Mouse (Mus musculus) CH12.LX (cell line): ENCODE results near the gene Tnfaip8l2. TPM values are rescaled to one million over a fixed set of nuclear protein-coding genes. Genes with fewer than 3 reads are reported as not detected.

Experiments used
- DNase-seq: peaks from one replicate; pipeline ENCODE4 v3.0.0-alpha.2; 2013; ENCODE audit errors: extremely low read depth
- H3K27ac ChIP-seq: 2 replicates; pipeline ENCODE4 v1.5.1; 2012; ENCODE audit warnings: low read depth, mild to moderate bottlenecking, control low read depth, moderate library complexity; ENCODE audit not compliant: insufficient read depth
- H3K27me3 ChIP-seq: replicated peaks from 2 replicates; pipeline ENCODE3; 2012; ENCODE audit warnings: inconsistent platforms
- H3K36me3 ChIP-seq, 2 experiments: replicated peaks in 1 of 2; 2 replicates each; pipeline versions ENCODE3 to v1.6.1; 2012; ENCODE audit warnings: inconsistent platforms in 1 of 2, low read length in 1 of 2, mild to moderate bottlenecking in 1 of 2, mixed read lengths in 1 of 2, moderate library complexity in 1 of 2; ENCODE audit not compliant: control insufficient read depth in 1 of 2, insufficient read depth in 1 of 2
- H3K4me1 ChIP-seq, 2 experiments: 2 replicates each; pipeline ENCODE4 v1.6.1; 2012; ENCODE audit warnings: inconsistent platforms in 1 of 2, moderate library complexity in 1 of 2; ENCODE audit not compliant: insufficient read depth in 2 of 2, control insufficient read depth in 1 of 2
- H3K4me2 ChIP-seq: 2 replicates; pipeline ENCODE4 v1.6.1; 2012; ENCODE audit warnings: low read depth, mild to moderate bottlenecking, control low read depth; ENCODE audit not compliant: poor library complexity, insufficient read depth, severe bottlenecking
- H3K4me3 ChIP-seq, 3 experiments: fragments of 150-350 bp in 1 of 3; sonication (generic) in 1 of 3; replicated peaks in 1 of 3; 2 replicates each; pipeline versions ENCODE3 to v1.5.1; 2011 to 2012; ENCODE audit warnings: low read depth in 2 of 3, low read length in 2 of 3, mild to moderate bottlenecking in 2 of 3, moderate library complexity in 2 of 3, control low read depth in 1 of 3, improper control_type of control experiment in 1 of 3, inconsistent platforms in 1 of 3, mixed read lengths in 1 of 3; ENCODE audit not compliant: poor library complexity in 1 of 3
- H3K79me2 ChIP-seq: replicated peaks from 2 replicates; pipeline ENCODE4 v1.6.1; 2012; ENCODE audit warnings: mild to moderate bottlenecking, moderate library complexity; ENCODE audit not compliant: control insufficient read depth, poor library complexity, insufficient read depth, severe bottlenecking; ENCODE audit errors: extremely low read depth
- H3K9ac ChIP-seq: 2 replicates; pipeline ENCODE4 v1.6.1; 2012; ENCODE audit warnings: low read depth, mild to moderate bottlenecking, control low read depth, moderate library complexity; ENCODE audit not compliant: insufficient read depth
- H3K9me3 ChIP-seq: replicated peaks from 2 replicates; pipeline ENCODE3; 2012; ENCODE audit warnings: low read length, inconsistent platforms, mixed read lengths
- CHD1 ChIP-seq: IDR thresholded peaks from 2 replicates; pipeline ENCODE4 v1.6.1; 2012; ENCODE audit warnings: low read depth, low read length, improper control_type of control experiment, inconsistent platforms
- CHD2 ChIP-seq: IDR thresholded peaks from 2 replicates; pipeline ENCODE4 v1.6.1; 2011; ENCODE audit warnings: low read length, improper control_type of control experiment
- E2F4 ChIP-seq: IDR thresholded peaks from 2 replicates; pipeline ENCODE4 v1.6.1; 2011; ENCODE audit warnings: low read depth, low read length, improper control_type of control experiment; ENCODE audit not compliant: insufficient replicate concordance
- EP300 ChIP-seq: IDR thresholded peaks from 2 replicates; pipeline ENCODE4 v1.6.1; 2011; ENCODE audit warnings: low read length, improper control_type of control experiment
- HCFC1 ChIP-seq: IDR thresholded peaks from 2 replicates; pipeline ENCODE4 v1.6.1; 2012; ENCODE audit warnings: low read depth, mild to moderate bottlenecking, inconsistent platforms, low read length, improper control_type of control experiment
- JUND ChIP-seq: conservative IDR thresholded peaks from 2 replicates; pipeline ENCODE4 v1.6.1; 2011; ENCODE audit warnings: low read depth, low read length, improper control_type of control experiment
- KAT2A ChIP-seq: IDR thresholded peaks from 2 replicates; pipeline ENCODE4 v1.6.1; 2012; ENCODE audit warnings: low read length, improper control_type of control experiment, inconsistent platforms; ENCODE audit not compliant: insufficient replicate concordance
- MAZ ChIP-seq: IDR thresholded peaks from 2 replicates; pipeline ENCODE4 v1.6.1; 2012; ENCODE audit warnings: low read depth, mild to moderate bottlenecking, inconsistent platforms, low read length, improper control_type of control experiment, moderate library complexity
- MXI1 ChIP-seq: IDR thresholded peaks from 2 replicates; pipeline ENCODE4 v1.6.1; 2011; ENCODE audit warnings: mild to moderate bottlenecking, low read depth, low read length, improper control_type of control experiment
- NELFE ChIP-seq: IDR thresholded peaks from 2 replicates; pipeline ENCODE4 v1.6.1; 2011; ENCODE audit warnings: low read depth, low read length, improper control_type of control experiment
- POLR2AphosphoS2 ChIP-seq: IDR thresholded peaks from 2 replicates; pipeline ENCODE4 v1.6.1; 2011; ENCODE audit warnings: low read depth, low read length, improper control_type of control experiment
- RAD21 ChIP-seq: IDR thresholded peaks from 2 replicates; pipeline ENCODE4 v1.6.1; 2011; ENCODE audit warnings: low read depth, mild to moderate bottlenecking, low read length, improper control_type of control experiment, moderate library complexity
- RCOR1 ChIP-seq: conservative IDR thresholded peaks from 2 replicates; pipeline ENCODE4 v1.6.1; 2012; ENCODE audit warnings: low read depth, mild to moderate bottlenecking, inconsistent platforms, low read length, improper control_type of control experiment
- SIN3A ChIP-seq: IDR thresholded peaks from 2 replicates; pipeline ENCODE4 v1.6.1; 2012; ENCODE audit warnings: low read length, improper control_type of control experiment, inconsistent platforms
- TCF12 ChIP-seq: IDR thresholded peaks from 2 replicates; pipeline ENCODE4 v1.6.1; 2014; ENCODE audit warnings: low read depth, mild to moderate bottlenecking, inconsistent platforms, low read length, improper control_type of control experiment
- USF1 ChIP-seq: IDR thresholded peaks from 2 replicates; pipeline ENCODE4 v1.6.1; 2014; ENCODE audit warnings: low read depth, mild to moderate bottlenecking, inconsistent platforms, low read length, improper control_type of control experiment
- USF2 ChIP-seq: conservative IDR thresholded peaks from 2 replicates; pipeline ENCODE4 v1.6.1; 2011; ENCODE audit warnings: low read depth, low read length, improper control_type of control experiment
- ZKSCAN1 ChIP-seq: IDR thresholded peaks from 2 replicates; pipeline ENCODE4 v1.6.1; 2012; ENCODE audit warnings: low read depth, inconsistent platforms, low read length, improper control_type of control experiment, borderline replicate concordance
- ZNF384 ChIP-seq: IDR thresholded peaks from 2 replicates; pipeline ENCODE4 v1.6.1; 2012; ENCODE audit warnings: low read depth, low read length, improper control_type of control experiment, inconsistent platforms
- dilution Hi-C: fragments of 300-500 bp; cut with MboI; formaldehyde crosslinking; loops from 2 replicates; pipeline ENCODE4 v1.14.3; 2020; ENCODE audit warnings: low sequenced_read_pairs; ENCODE audit not compliant: extremely low pct_unique_long_range_greater_than_20kb, extremely low pct_ligation_motif_present
- in situ Hi-C: fragments of 300-500 bp; cut with MboI; formaldehyde crosslinking; loops from 3 replicates; pipeline ENCODE4 v1.14.3; 2019; ENCODE audit warnings: low sequenced_read_pairs, low pct_ligation_motif_present, low pct_unique_long_range_greater_than_20kb, mixed read lengths
- polyA plus RNA-seq: library from polyadenylated mRNA; unstranded; fragments of >175 nt; gene quantifications from 2 replicates; pipeline ENCODE4 v1.2.1, GENCODE M21; 2012; ENCODE audit warnings: low read depth; ENCODE audit not compliant: insufficient read length
- total RNA-seq, 2 experiments: library from RNA; depleted of rRNA; stranded (reverse); fragments of 300-350 nt in 1 of 2; fragments of >200 nt in 1 of 2; gene quantifications; 2 replicates each; pipeline ENCODE4 v1.2.3; 2012 to 2014

Gene Tnfaip8l2
- total and polyA plus RNA-seq, 3 experiments, result 18.2 to 28.2 (median 26.2) TPM

DNA sequence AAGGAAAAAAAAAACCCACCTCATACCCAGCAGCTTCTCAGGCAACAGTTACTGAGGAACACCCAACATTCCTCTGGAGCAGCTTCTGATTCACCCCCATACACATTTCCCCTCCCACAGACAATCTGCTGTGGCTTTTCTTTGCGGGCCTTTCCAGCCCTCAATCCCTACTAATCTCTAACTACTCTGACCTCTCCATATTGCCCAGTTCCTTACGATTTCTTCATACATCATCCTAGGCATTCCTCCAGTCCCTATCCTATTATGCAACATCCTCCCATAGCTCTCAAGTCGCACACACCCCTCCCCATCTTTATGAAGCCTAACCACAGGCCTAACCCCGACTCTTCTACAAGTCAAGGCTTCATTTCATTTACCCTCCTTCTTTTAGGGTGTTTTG, 37.0 kb downstream of the Tnfaip8l2 start:
- H3K9me3 ChIP-seq, result no peaks in the 10 kb centered on the region
- no peak for DNase-seq
- dilution Hi-C loops, result no loop called here
- peak overlapping the region; percentile 85 for H3K9ac ChIP-seq
- peaks cover 54% of the 10 kb centered on the region for H3K79me2 ChIP-seq
- peak overlapping the region; percentile 55 to 97 (median 64) for H3K4me3 ChIP-seq
- peaks cover 3 to 21% of the 10 kb centered on the region in 2 experiments; a peak in 3 of 4 replicates for H3K4me1 ChIP-seq
- H3K27ac ChIP-seq, result no peak overlapping the region
- H3K27me3 ChIP-seq, result no peaks in the 10 kb centered on the region
- peak overlapping the region; percentile 100 for H3K4me2 ChIP-seq
- H3K36me3 ChIP-seq, result peaks cover 0 to 27% of the 10 kb centered on the region in 2 experiments
- in situ Hi-C loops, result no loop called here
- no peak for TF ChIP-seq JUND
- no peak for TF ChIP-seq SIN3A
- no peak for TF ChIP-seq POLR2AphosphoS2
- no peak for TF ChIP-seq MXI1
- no peak for TF ChIP-seq ZNF384
- TF ChIP-seq ZKSCAN1, result no peak
- no peak for TF ChIP-seq RAD21
- no peak for TF ChIP-seq CHD1
- no peak for TF ChIP-seq USF2
- TF ChIP-seq EP300, result no peak
- TF ChIP-seq NELFE, result no peak
- no peak for TF ChIP-seq KAT2A
- no peak for TF ChIP-seq USF1
- no peak for TF ChIP-seq HCFC1
- no peak for TF ChIP-seq RCOR1
- no peak for TF ChIP-seq TCF12
- no peak for TF ChIP-seq MAZ
- TF ChIP-seq E2F4, result no peak

DNA sequence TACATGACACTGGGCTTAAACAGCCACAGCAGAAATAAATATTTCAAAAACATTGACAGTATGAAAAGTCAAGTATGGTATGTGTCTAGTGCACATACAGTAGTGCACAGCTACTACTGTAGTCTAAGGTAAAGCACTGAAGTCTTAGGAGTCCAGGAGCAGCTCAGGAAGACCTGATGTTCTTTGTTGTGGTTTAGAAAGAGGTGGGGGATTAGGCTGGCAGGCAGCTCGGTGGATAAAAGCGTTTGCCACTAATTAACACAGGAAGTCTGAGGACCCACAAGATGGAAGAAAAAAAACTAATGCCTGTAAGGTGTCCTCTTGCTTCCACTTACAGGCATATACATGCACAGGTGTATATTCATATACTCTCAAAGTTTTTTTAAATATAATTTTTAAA, 41.3 kb downstream of the Tnfaip8l2 start:
- H3K36me3 ChIP-seq, result peaks cover 4 to 63% of the 10 kb centered on the region in 2 experiments
- H3K27me3 ChIP-seq, result no peaks in the 10 kb centered on the region
- in situ Hi-C loops (no loop called here), dilution Hi-C loops (no loop called here)
- no peak for DNase-seq
- no peak overlapping the region for H3K27ac ChIP-seq
- peaks cover 3 to 23% of the 10 kb centered on the region in 2 experiments; a peak in 3 of 4 replicates for H3K4me1 ChIP-seq
- H3K9me3 ChIP-seq, result no peaks in the 10 kb centered on the region
- H3K79me2 ChIP-seq, result peaks cover 66% of the 10 kb centered on the region
- H3K4me3 ChIP-seq, result no peak overlapping the region
- no peak for TF ChIP-seq CHD2
- no peak overlapping the region for H3K9ac ChIP-seq
- H3K4me2 ChIP-seq, result no peak overlapping the region

Other genes with a start within 250 kb of the Tnfaip8l2 start
Only the 20 nearest of the 21 such genes appear.
- 0.08 and 0.25 TPM in 2 replicates for gene Selenbp1, start 209.3 kb downstream of the Tnfaip8l2 start, total RNA-seq (2012; rRNA removed)
- not detected in 2 replicates for gene Selenbp1, start 209.3 kb downstream of the Tnfaip8l2 start, total RNA-seq (2014; rRNA removed)
- gene Selenbp1, start 209.3 kb downstream of the Tnfaip8l2 start, polyA plus RNA-seq, result not detected in 2 replicates
- 11.4 and 11.8 TPM in 2 replicates for gene Rfx5, start 188.3 kb downstream of the Tnfaip8l2 start, total RNA-seq (2012; rRNA removed)
- 14.0 and 15.4 TPM in 2 replicates for gene Rfx5, start 188.3 kb downstream of the Tnfaip8l2 start, total RNA-seq (2014; rRNA removed)
- gene Rfx5, start 188.3 kb downstream of the Tnfaip8l2 start, polyA plus RNA-seq, result 19.9 and 22.0 TPM in 2 replicates
- 39.2 and 44.7 TPM in 2 replicates for gene Pi4kb, start 167.6 kb downstream of the Tnfaip8l2 start, total RNA-seq (2012; rRNA removed)
- 21.2 and 24.0 TPM in 2 replicates for gene Pi4kb, start 167.6 kb downstream of the Tnfaip8l2 start, total RNA-seq (2014; rRNA removed)
- gene Pi4kb, start 167.6 kb downstream of the Tnfaip8l2 start, polyA plus RNA-seq, result 30.7 and 31.3 TPM in 2 replicates
- gene Zfp687, start 126.9 kb downstream of the Tnfaip8l2 start, total RNA-seq (2012; rRNA removed), result 10.8 and 11.1 TPM in 2 replicates
- gene Zfp687, start 126.9 kb downstream of the Tnfaip8l2 start, total RNA-seq (2014; rRNA removed), result 3.3 and 4.2 TPM in 2 replicates
- gene Zfp687, start 126.9 kb downstream of the Tnfaip8l2 start, polyA plus RNA-seq, result 12.6 and 13.5 TPM in 2 replicates
- 258 and 276 TPM in 2 replicates for gene Psmd4, start 99.7 kb downstream of the Tnfaip8l2 start, total RNA-seq (2012; rRNA removed)
- gene Psmd4, start 99.7 kb downstream of the Tnfaip8l2 start, total RNA-seq (2014; rRNA removed), result 284 and 305 TPM in 2 replicates
- gene Psmd4, start 99.7 kb downstream of the Tnfaip8l2 start, polyA plus RNA-seq, result 332 and 360 TPM in 2 replicates
- gene Pip5k1a, start 35.4 kb downstream of the Tnfaip8l2 start, total RNA-seq (2012; rRNA removed), result 21.5 and 22.7 TPM in 2 replicates
- gene Pip5k1a, start 35.4 kb downstream of the Tnfaip8l2 start, total RNA-seq (2014; rRNA removed), result 34.1 and 38.0 TPM in 2 replicates
- 35.8 and 40.3 TPM in 2 replicates for gene Pip5k1a, start 35.4 kb downstream of the Tnfaip8l2 start, polyA plus RNA-seq
- 33.7 and 34.1 TPM in 2 replicates for gene Vps72, start 31.3 kb downstream of the Tnfaip8l2 start, total RNA-seq (2012; rRNA removed)
- 33.3 and 33.5 TPM in 2 replicates for gene Vps72, start 31.3 kb downstream of the Tnfaip8l2 start, total RNA-seq (2014; rRNA removed)
- 54.4 and 75.4 TPM in 2 replicates for gene Vps72, start 31.3 kb downstream of the Tnfaip8l2 start, polyA plus RNA-seq
- gene Tmod4, start 17.9 kb downstream of the Tnfaip8l2 start, total RNA-seq (2012; rRNA removed), result 0.21 and 0.47 TPM in 2 replicates
- not detected in 2 replicates for gene Tmod4, start 17.9 kb downstream of the Tnfaip8l2 start, total RNA-seq (2014; rRNA removed)
- gene Tmod4, start 17.9 kb downstream of the Tnfaip8l2 start, polyA plus RNA-seq, result 0.81 TPM in 1 of 2 replicates, not detected in the other
- gene Scnm1, start 8.3 kb downstream of the Tnfaip8l2 start, total RNA-seq (2012; rRNA removed), result 50.5 and 51.0 TPM in 2 replicates
- 53.1 and 64.5 TPM in 2 replicates for gene Scnm1, start 8.3 kb downstream of the Tnfaip8l2 start, total RNA-seq (2014; rRNA removed)
- 59.2 and 83.9 TPM in 2 replicates for gene Scnm1, start 8.3 kb downstream of the Tnfaip8l2 start, polyA plus RNA-seq
- 12.0 and 13.6 TPM in 2 replicates for gene Lysmd1, start 8.3 kb downstream of the Tnfaip8l2 start, total RNA-seq (2012; rRNA removed)
- 9.6 and 11.6 TPM in 2 replicates for gene Lysmd1, start 8.3 kb downstream of the Tnfaip8l2 start, total RNA-seq (2014; rRNA removed)
- 7.8 and 8.1 TPM in 2 replicates for gene Lysmd1, start 8.3 kb downstream of the Tnfaip8l2 start, polyA plus RNA-seq
- 0.30 and 0.42 TPM in 2 replicates for gene Sema6c, start 18.1 kb upstream of the Tnfaip8l2 start, total RNA-seq (2012; rRNA removed)
- not detected in 2 replicates for gene Sema6c, start 18.1 kb upstream of the Tnfaip8l2 start, total RNA-seq (2014; rRNA removed)
- 0.27 and 0.53 TPM in 2 replicates for gene Sema6c, start 18.1 kb upstream of the Tnfaip8l2 start, polyA plus RNA-seq
- gene Gabpb2, start 75.6 kb upstream of the Tnfaip8l2 start, total RNA-seq (2012; rRNA removed), result 14.7 and 18.2 TPM in 2 replicates
- 15.4 and 16.6 TPM in 2 replicates for gene Gabpb2, start 75.6 kb upstream of the Tnfaip8l2 start, total RNA-seq (2014; rRNA removed)
- 20.6 and 21.1 TPM in 2 replicates for gene Gabpb2, start 75.6 kb upstream of the Tnfaip8l2 start, polyA plus RNA-seq
- gene Cdc42se1, start 86.4 kb upstream of the Tnfaip8l2 start, total RNA-seq (2012; rRNA removed), result 55.3 and 82.3 TPM in 2 replicates
- gene Cdc42se1, start 86.4 kb upstream of the Tnfaip8l2 start, total RNA-seq (2014; rRNA removed), result 66.3 and 71.1 TPM in 2 replicates
- gene Cdc42se1, start 86.4 kb upstream of the Tnfaip8l2 start, polyA plus RNA-seq, result 123 and 128 TPM in 2 replicates
- 10.0 and 11.5 TPM in 2 replicates for gene Mllt11, start 89.8 kb upstream of the Tnfaip8l2 start, total RNA-seq (2012; rRNA removed)
- 9.5 and 10.0 TPM in 2 replicates for gene Mllt11, start 89.8 kb upstream of the Tnfaip8l2 start, total RNA-seq (2014; rRNA removed)
- gene Mllt11, start 89.8 kb upstream of the Tnfaip8l2 start, polyA plus RNA-seq, result 23.9 and 24.2 TPM in 2 replicates
- not detected in 2 replicates for gene Gm128, start 99.2 kb upstream of the Tnfaip8l2 start, total RNA-seq (2012; rRNA removed)
- gene Gm128, start 99.2 kb upstream of the Tnfaip8l2 start, total RNA-seq (2014; rRNA removed), result not detected in 2 replicates
- gene Gm128, start 99.2 kb upstream of the Tnfaip8l2 start, polyA plus RNA-seq, result not detected in 2 replicates
- gene Bnipl, start 108.8 kb upstream of the Tnfaip8l2 start, total RNA-seq (2012; rRNA removed), result 0.17 TPM in 1 of 2 replicates, not detected in the other
- not detected in 2 replicates for gene Bnipl, start 108.8 kb upstream of the Tnfaip8l2 start, total RNA-seq (2014; rRNA removed)
- gene Bnipl, start 108.8 kb upstream of the Tnfaip8l2 start, polyA plus RNA-seq, result 0.30 and 0.33 TPM in 2 replicates
- 4.9 and 5.4 TPM in 2 replicates for gene Mindy1, start 139.0 kb upstream of the Tnfaip8l2 start, total RNA-seq (2012; rRNA removed)
- gene Mindy1, start 139.0 kb upstream of the Tnfaip8l2 start, total RNA-seq (2014; rRNA removed), result 5.0 and 6.0 TPM in 2 replicates
- 8.7 and 14.4 TPM in 2 replicates for gene Mindy1, start 139.0 kb upstream of the Tnfaip8l2 start, polyA plus RNA-seq
- 7.1 and 8.4 TPM in 2 replicates for gene Prune1, start 139.7 kb upstream of the Tnfaip8l2 start, total RNA-seq (2012; rRNA removed)
- 7.1 and 8.5 TPM in 2 replicates for gene Prune1, start 139.7 kb upstream of the Tnfaip8l2 start, total RNA-seq (2014; rRNA removed)
- gene Prune1, start 139.7 kb upstream of the Tnfaip8l2 start, polyA plus RNA-seq, result 8.8 and 9.1 TPM in 2 replicates
- 1.9 and 2.5 TPM in 2 replicates for gene Anxa9, start 164.8 kb upstream of the Tnfaip8l2 start, total RNA-seq (2012; rRNA removed)
- gene Anxa9, start 164.8 kb upstream of the Tnfaip8l2 start, total RNA-seq (2014; rRNA removed), result 1.4 and 1.5 TPM in 2 replicates
- 3.6 and 4.1 TPM in 2 replicates for gene Anxa9, start 164.8 kb upstream of the Tnfaip8l2 start, polyA plus RNA-seq
- 70.6 and 81.1 TPM in 2 replicates for gene Cers2, start 172.4 kb upstream of the Tnfaip8l2 start, total RNA-seq (2012; rRNA removed)
- 96.7 and 105 TPM in 2 replicates for gene Cers2, start 172.4 kb upstream of the Tnfaip8l2 start, total RNA-seq (2014; rRNA removed)
- 84.5 and 89.8 TPM in 2 replicates for gene Cers2, start 172.4 kb upstream of the Tnfaip8l2 start, polyA plus RNA-seq